Mouse (Mus musculus): ENCODE results near the gene Smc6. TPM values are rescaled to one million over a fixed set of nuclear protein-coding genes. Genes with fewer than 3 reads are reported as not detected.

Smc6 gene
- polyA plus RNA-seq, 1 experiment from 2014 or later: 152 TPM

- WGBS: 95% methylated on average over 1 of the region's 1 CpGs
- H3K36me3 ChIP-seq: peaks cover 11% of the 10 kb centered on the region
These were observed 18.2 kb upstream of the Smc6 start for GRCm38 (mm10) chr12:11247460-11247859.

GRCm38 (mm10) chr12:11250322-11250721 lies 15.4 kb upstream of the Smc6 start:
- WGBS: 77% methylated on average over 3 of the region's 3 CpGs
- peaks cover 10% of the 10 kb centered on the region; the same call in 1 of the 2 replicates for H3K36me3 ChIP-seq
- no peaks in the 10 kb centered on the region for H3K27me3 ChIP-seq
- H3K9ac ChIP-seq: no peak overlapping the region
- H3K27ac ChIP-seq: no peak overlapping the region
- H3K4me2 ChIP-seq (replicated peaks): no peak overlapping the region
- no peaks in the 10 kb centered on the region for H3K4me1 ChIP-seq
- H3K9me3 ChIP-seq: no peaks in the 10 kb centered on the region
- no peak overlapping the region for H3K4me3 ChIP-seq
- ATAC-seq (ENCODE audit: insufficient number of reproducible peaks, insufficient read depth, low FRiP score, low TSS enrichment): no peak

More at GRCm38 (mm10) chr12:11247460-11247859, 18.2 kb upstream of the Smc6 start:
- Histone ChIP-seq H3K4me2 (replicated peaks) (no peak overlapping the region), H3K4me1 (no peaks in the 10 kb centered on the region), H3K27me3 (no peaks in the 10 kb centered on the region), H3K27ac (no peak overlapping the region), H3K4me3 (no peak overlapping the region), H3K9me3 (no peaks in the 10 kb centered on the region), H3K9ac (no peak overlapping the region)
- no peak for ATAC-seq (ENCODE audit: insufficient number of reproducible peaks, insufficient read depth, low FRiP score, low TSS enrichment)

GRCm38 (mm10) chr12:11264895-11265294 lies 791 bp upstream of the Smc6 start:
- Histone ChIP-seq H3K36me3 (no peaks in the 10 kb centered on the region), H3K27ac (no peak overlapping the region), H3K4me3 (peak overlapping the region; percentile 93), H3K4me1 (peaks cover 15% of the 10 kb centered on the region), H3K9ac (peak overlapping the region; percentile 97), H3K4me2 (replicated peaks) (peak overlapping the region; percentile 82), H3K27me3 (no peaks in the 10 kb centered on the region), H3K9me3 (no peaks in the 10 kb centered on the region)
- no peak for ATAC-seq (ENCODE audit: insufficient number of reproducible peaks, insufficient read depth, low FRiP score, low TSS enrichment)
- 4% methylated on average over 13 of the region's 13 CpGs for WGBS

GRCm38 (mm10) chr12:11266282-11266985 lies 748 bp downstream of the Smc6 start:
- Histone ChIP-seq H3K27ac (peak overlapping the region; percentile 94), H3K4me1 (peaks cover 15% of the 10 kb centered on the region), H3K4me3 (peak overlapping the region; percentile 93), H3K9ac (peak overlapping the region; percentile 97), H3K9me3 (no peaks in the 10 kb centered on the region), H3K36me3 (no peaks in the 10 kb centered on the region), H3K4me2 (replicated peaks) (peak overlapping the region; percentile 61), H3K27me3 (no peaks in the 10 kb centered on the region)
- ATAC-seq (ENCODE audit: insufficient number of reproducible peaks, insufficient read depth, low FRiP score, low TSS enrichment): no peak; the same call in 1 of the 2 replicates
- WGBS: under 1% methylated on average over 51 of the region's 51 CpGs

DNA sequence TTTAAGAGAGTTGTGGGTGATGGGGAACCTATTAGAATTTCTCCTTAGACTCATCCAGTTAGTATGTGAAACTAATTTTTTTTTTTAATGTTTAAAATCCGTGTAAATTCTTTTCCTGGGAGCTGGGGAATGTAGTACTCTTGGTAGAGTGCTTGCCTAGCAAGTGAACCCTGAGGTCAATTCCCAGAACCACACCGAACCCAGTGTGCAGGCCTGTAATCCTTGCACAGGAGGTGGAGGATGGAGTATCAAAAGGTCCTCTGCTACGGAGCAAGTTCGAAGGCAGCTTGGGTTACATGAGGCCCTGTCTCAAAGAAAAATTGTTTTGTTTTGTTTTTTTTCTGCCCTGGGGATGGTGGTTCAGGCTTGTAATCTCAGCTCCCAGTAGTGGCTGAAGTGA lies 1.3 kb downstream of the Smc6 start:
- Histone ChIP-seq H3K4me2 (replicated peaks) (peak overlapping the region; percentile 61), H3K9ac (peak overlapping the region; percentile 97), H3K9me3 (no peaks in the 10 kb centered on the region), H3K4me3 (peak overlapping the region; percentile 93), H3K36me3 (no peaks in the 10 kb centered on the region), H3K27me3 (no peaks in the 10 kb centered on the region), H3K4me1 (peaks cover 15% of the 10 kb centered on the region), H3K27ac (peak overlapping the region; percentile 94; the same call in 1 of the 2 replicates)
- ATAC-seq (ENCODE audit: insufficient number of reproducible peaks, insufficient read depth, low FRiP score, low TSS enrichment): no peak
- under 1% methylated on average over 4 of the region's 4 CpGs for WGBS

GRCm38 (mm10) chr12:11272568-11272967 lies 6.9 kb downstream of the Smc6 start:
- no peaks in the 10 kb centered on the region for H3K9me3 ChIP-seq
- H3K27me3 ChIP-seq: no peaks in the 10 kb centered on the region
- ATAC-seq (ENCODE audit: insufficient number of reproducible peaks, insufficient read depth, low FRiP score, low TSS enrichment): no peak
- no peak overlapping the region for H3K4me2 ChIP-seq (replicated peaks)
- 91% methylated on average over 4 of the region's 4 CpGs for WGBS
- H3K4me3 ChIP-seq: no peak overlapping the region
- peaks cover 27% of the 10 kb centered on the region for H3K36me3 ChIP-seq
- no peak overlapping the region for H3K9ac ChIP-seq
- no peak overlapping the region for H3K27ac ChIP-seq
- H3K4me1 ChIP-seq: peaks cover 8% of the 10 kb centered on the region

DNA sequence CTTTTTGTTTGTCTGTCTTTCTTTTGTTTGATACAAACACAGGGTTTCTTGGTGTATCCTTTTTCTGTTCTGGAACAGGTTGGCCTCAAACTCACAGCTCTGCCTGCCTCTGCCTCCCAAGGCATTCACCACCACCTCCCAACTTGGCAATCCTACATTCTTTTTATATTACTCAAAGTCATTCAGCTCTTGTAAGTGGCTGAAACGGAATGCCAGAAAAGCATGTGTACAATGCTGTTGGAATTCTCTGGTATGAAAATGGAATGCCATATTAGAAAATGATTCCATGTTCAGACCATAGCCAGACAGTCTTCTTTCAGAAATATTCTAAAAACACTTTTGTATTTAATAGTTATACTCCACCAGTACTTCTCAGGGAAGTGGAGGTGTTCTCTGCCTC lies 7.5 kb downstream of the Smc6 start:
- Histone ChIP-seq H3K27me3 (no peaks in the 10 kb centered on the region), H3K4me2 (replicated peaks) (no peak overlapping the region), H3K4me3 (no peak overlapping the region), H3K4me1 (peaks cover 5% of the 10 kb centered on the region), H3K9me3 (no peaks in the 10 kb centered on the region), H3K9ac (no peak overlapping the region), H3K36me3 (peaks cover 29% of the 10 kb centered on the region), H3K27ac (no peak overlapping the region)
- ATAC-seq (ENCODE audit: insufficient number of reproducible peaks, insufficient read depth, low FRiP score, low TSS enrichment): no peak
- 92% methylated on average over 1 of the region's 1 CpGs for WGBS

DNA sequence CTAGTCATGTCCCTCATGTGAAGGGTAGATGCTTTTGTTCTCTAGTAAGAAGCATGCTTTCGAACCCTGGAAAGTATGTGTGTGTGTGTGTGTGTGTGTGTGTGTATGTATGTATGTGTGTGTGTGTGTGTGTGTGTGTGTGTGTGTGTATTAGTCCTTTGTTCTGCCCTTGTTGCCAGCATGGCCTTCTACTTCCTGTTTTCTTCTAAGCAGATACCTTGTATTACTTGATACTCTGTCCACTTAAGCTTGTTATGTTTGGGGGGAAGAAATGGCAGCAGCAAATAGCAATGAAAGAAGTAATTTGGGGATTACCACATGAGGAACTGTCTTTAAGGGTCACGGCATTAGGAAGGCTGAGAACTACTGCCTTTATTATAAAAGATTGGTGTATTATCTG lies 10.9 kb downstream of the Smc6 start:
- no peak overlapping the region for H3K9ac ChIP-seq
- H3K27ac ChIP-seq: no peak overlapping the region
- no peak for ATAC-seq (ENCODE audit: insufficient number of reproducible peaks, insufficient read depth, low FRiP score, low TSS enrichment)
- 89% methylated on average over 2 of the region's 2 CpGs for WGBS
- no peak overlapping the region for H3K4me3 ChIP-seq
- no peaks in the 10 kb centered on the region for H3K9me3 ChIP-seq
- H3K36me3 ChIP-seq: peaks cover 51% of the 10 kb centered on the region
- H3K27me3 ChIP-seq: no peaks in the 10 kb centered on the region
- no peaks in the 10 kb centered on the region for H3K4me1 ChIP-seq
- H3K4me2 ChIP-seq (replicated peaks): no peak overlapping the region

GRCm38 (mm10) chr12:11277207-11277606 lies 11.5 kb downstream of the Smc6 start:
- no peak overlapping the region for H3K9ac ChIP-seq
- H3K27ac ChIP-seq: no peak overlapping the region
- 96% methylated on average over 6 of the region's 6 CpGs for WGBS
- no peak overlapping the region for H3K4me2 ChIP-seq (replicated peaks)
- no peaks in the 10 kb centered on the region for H3K9me3 ChIP-seq
- no peaks in the 10 kb centered on the region for H3K27me3 ChIP-seq
- peaks cover 53% of the 10 kb centered on the region for H3K36me3 ChIP-seq
- H3K4me3 ChIP-seq: no peak overlapping the region
- ATAC-seq (ENCODE audit: insufficient number of reproducible peaks, insufficient read depth, low FRiP score, low TSS enrichment): no peak
- no peaks in the 10 kb centered on the region for H3K4me1 ChIP-seq

DNA sequence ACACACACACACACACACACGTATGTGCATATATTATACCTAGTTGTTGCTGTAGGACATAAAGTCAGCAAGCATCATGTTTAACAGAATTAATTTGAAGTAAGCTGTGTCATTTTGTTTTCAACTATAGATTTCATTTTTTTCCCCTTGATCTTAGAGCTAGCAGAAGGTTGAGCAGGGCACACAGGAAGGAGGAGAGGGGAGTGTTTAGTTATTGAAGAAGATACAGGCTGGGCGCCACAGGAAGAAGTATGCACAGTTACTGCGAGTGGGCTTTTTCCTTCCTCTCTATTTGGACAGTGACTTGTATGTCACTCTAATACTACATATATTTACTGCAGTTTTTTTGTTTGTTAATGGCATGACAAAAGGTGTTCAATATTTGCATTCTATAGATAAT lies 14.2 kb downstream of the Smc6 start:
- Histone ChIP-seq H3K36me3 (peaks cover 53% of the 10 kb centered on the region), H3K9ac (no peak overlapping the region), H3K4me1 (no peaks in the 10 kb centered on the region), H3K9me3 (no peaks in the 10 kb centered on the region), H3K27ac (no peak overlapping the region), H3K27me3 (no peaks in the 10 kb centered on the region), H3K4me3 (no peak overlapping the region), H3K4me2 (replicated peaks) (no peak overlapping the region)
- no peak for ATAC-seq (ENCODE audit: insufficient number of reproducible peaks, insufficient read depth, low FRiP score, low TSS enrichment)
- WGBS: 92% methylated on average over 3 of the region's 3 CpGs

DNA sequence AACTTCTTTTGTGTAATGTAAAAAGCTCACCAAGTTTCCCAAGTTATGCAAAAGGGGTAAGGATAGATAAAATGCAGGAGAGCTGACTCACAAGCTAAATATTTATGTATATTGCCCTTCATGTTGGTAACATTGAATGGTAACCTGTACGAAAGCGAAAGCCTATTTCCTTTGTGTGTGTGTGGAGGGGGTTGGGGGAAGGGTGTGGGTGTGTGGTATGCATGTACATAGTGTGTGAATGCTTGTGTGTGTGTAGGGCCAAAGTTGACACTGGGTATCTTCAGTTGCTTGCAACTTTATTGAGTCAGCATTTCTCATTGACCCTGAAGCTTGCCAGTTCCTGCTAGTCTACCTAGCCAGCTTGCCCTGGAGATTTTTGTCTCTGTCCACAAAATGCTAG lies 15.9 kb downstream of the Smc6 start:
- Histone ChIP-seq H3K4me2 (replicated peaks) (no peak overlapping the region), H3K4me3 (no peak overlapping the region), H3K36me3 (peaks cover 62% of the 10 kb centered on the region), H3K27me3 (no peaks in the 10 kb centered on the region), H3K9me3 (no peaks in the 10 kb centered on the region), H3K9ac (no peak overlapping the region), H3K27ac (no peak overlapping the region), H3K4me1 (no peaks in the 10 kb centered on the region)
- 90% methylated on average over 2 of the region's 2 CpGs for WGBS
- no peak for ATAC-seq (ENCODE audit: insufficient number of reproducible peaks, insufficient read depth, low FRiP score, low TSS enrichment)

DNA sequence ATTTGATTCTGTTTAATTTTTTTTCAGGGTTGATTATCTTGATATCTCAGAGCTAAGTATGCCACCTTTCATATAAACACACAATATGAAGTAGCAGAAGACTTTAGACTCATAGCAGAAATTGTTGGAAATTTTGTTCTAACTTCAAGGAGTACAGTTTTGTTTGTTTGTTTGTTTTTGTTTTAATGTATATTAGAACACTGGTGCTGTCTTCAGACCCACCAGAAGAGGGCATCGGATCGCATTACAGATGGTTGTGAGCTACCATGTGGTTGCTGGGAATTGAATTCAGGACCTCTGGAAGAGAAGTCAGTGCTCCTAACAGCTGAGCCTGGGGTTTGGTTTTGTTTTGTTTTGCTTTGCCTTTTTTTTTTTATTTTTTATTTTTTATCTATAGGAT lies 20.7 kb downstream of the Smc6 start:
- H3K27ac ChIP-seq: no peak overlapping the region
- 90% methylated on average over 2 of the region's 2 CpGs for WGBS
- ATAC-seq (ENCODE audit: insufficient number of reproducible peaks, insufficient read depth, low FRiP score, low TSS enrichment): no peak
- H3K4me1 ChIP-seq: no peaks in the 10 kb centered on the region
- peaks cover 56% of the 10 kb centered on the region for H3K36me3 ChIP-seq
- no peak overlapping the region for H3K9ac ChIP-seq
- no peaks in the 10 kb centered on the region for H3K27me3 ChIP-seq
- no peaks in the 10 kb centered on the region for H3K9me3 ChIP-seq
- no peak overlapping the region for H3K4me2 ChIP-seq (replicated peaks)
- no peak overlapping the region for H3K4me3 ChIP-seq

Data from embryonic facial prominence, embryonic 12.5 days (tissue).